Mouse (Mus musculus): ENCODE results near the gene Tldc1. TPM values are rescaled to one million over a fixed set of nuclear protein-coding genes. Genes with fewer than 3 reads are reported as not detected.

Gene Tldc1
- polyA plus RNA-seq, 1 experiment from 2014 or later: 12.6 TPM

DNA sequence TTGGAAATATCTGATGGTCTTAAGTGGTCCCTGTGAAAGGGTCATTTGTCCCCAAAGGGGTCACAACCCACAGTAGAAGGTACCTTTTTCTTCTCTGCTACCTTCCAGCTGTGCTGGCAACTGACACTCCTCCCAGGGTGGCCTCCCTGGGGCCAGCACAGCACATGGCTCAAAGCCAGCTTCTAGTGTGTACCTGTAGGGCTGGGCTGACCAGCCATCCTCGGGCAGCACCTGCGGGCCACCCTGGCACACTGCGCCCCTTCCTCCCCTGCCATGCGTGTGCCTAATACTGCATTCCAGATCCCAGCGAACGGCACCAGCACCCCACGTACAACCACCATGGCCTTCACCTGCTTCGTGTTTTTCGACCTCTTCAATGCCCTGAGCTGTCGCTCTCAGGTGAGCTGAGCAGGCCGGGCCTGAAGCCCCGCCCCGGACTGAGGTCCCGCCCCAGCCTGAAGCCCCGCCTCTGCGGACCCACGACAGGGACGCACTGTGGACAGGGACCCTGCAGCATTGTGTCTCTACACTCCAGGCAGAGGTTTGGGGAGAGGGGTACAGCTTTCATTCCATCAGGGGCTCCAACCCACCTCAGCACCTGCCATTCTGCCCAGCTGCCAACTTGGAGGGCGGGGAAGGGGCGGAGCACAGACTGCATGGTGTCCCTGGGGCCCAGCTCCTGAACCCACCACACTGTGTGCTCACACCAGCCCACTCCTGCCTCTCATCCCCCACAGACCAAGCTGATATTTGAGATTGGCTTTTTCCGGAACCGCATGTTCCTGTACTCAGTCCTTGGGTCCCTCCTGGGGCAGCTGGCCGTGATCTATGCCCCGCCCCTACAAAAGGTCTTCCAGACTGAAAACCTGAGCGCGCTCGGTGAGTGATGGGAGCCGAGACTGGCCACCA lies 22.7 kb downstream of the Tldc1 start:
- Histone ChIP-seq H3K27ac (peak overlapping the region; percentile 60; the same call in 1 of the 2 replicates), H3K9me3 (no peaks in the 10 kb centered on the region), H3K4me3 (peak overlapping the region; percentile 41), H3K27me3 (ENCODE audit: insufficient read depth, poor library complexity, severe bottlenecking) (peaks cover 4% of the 10 kb centered on the region), H3K36me3 (0 out of 2 replicates have a peak, but pooled peaks cover under 1% of the 10 kb centered on the region), H3K4me1 (replicated peaks) (peaks cover 32% of the 10 kb centered on the region)
- 17% methylated on average over 28 of the region's 28 CpGs for WGBS
- DNase-seq (ENCODE audit: low spot score): no peak

DNA sequence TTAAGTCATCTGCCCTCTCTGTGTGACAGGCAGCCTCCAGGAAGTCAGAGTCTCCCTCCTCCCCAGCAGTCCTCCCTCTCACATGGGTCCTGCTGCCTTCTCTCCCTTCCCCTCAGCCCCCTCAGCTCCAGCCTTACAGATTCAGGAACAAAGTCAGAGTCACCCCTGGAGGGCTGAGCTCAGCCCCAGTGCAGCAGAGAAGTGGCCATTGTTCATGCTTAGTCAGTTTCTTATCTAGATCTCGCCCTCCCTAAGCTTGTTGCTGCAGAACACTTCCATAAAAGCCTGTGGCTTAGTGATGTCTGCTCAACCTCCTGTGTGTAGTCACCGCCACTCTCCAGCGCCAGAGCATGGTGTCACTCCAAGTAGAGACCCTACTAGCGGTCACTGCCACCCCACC lies 33.6 kb downstream of the Tldc1 start:
- DNase-seq (ENCODE audit: low spot score): no peak
- Histone ChIP-seq H3K9me3 (no peaks in the 10 kb centered on the region), H3K27ac (no peak overlapping the region), H3K4me3 (no peak overlapping the region), H3K4me1 (replicated peaks) (0 out of 2 replicates have a peak, but pooled peaks cover 10% of the 10 kb centered on the region), H3K27me3 (ENCODE audit: insufficient read depth, poor library complexity, severe bottlenecking) (0 out of 2 replicates have a peak, but pooled peaks cover 2% of the 10 kb centered on the region), H3K36me3 (no peaks in the 10 kb centered on the region)
- 83% methylated on average over 4 of the region's 4 CpGs for WGBS

DNA sequence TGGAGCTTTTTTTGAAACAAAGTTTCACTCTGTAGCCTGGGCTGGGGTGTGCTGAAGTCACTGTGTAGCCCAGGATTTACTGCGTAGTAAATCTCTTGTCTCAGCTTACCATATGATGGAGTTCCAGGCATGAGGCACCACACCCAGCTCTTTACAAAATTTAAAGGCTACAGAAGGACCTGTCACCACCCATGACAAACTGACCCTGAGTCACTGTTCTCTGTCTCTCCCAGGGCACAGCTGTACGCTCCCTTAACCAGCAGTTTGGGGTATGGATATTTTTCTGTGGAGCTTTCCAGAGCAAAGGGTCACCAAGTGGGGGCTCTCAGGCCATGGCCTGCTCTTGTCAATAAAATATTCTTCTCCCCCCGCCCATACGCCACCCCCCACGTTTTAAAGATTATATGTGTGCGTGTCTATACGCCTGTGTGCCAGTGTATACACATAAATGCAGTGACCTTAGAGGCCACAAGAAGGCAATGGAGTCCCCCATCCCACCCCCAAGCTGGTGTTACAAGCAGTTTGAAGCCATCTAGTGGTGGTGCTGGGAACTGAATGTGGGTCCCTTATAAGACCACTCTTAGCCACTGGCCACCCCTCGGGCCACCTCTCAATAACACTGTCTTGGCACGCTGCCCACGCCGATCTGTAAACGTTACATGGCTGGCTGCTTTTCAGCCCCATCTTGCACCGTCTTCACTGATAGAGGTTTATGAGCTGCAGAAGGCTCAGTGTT lies 34.8 kb downstream of the Tldc1 start:
- 61% methylated on average over 13 of the region's 13 CpGs for WGBS
- Histone ChIP-seq H3K4me3 (no peak overlapping the region), H3K27me3 (ENCODE audit: insufficient read depth, poor library complexity, severe bottlenecking) (peaks cover 2% of the 10 kb centered on the region; the same call in 1 of the 2 replicates), H3K4me1 (replicated peaks) (0 out of 2 replicates have a peak, but pooled peaks cover 10% of the 10 kb centered on the region), H3K36me3 (no peaks in the 10 kb centered on the region), H3K9me3 (no peaks in the 10 kb centered on the region), H3K27ac (no peak overlapping the region)
- DNase-seq (ENCODE audit: low spot score): peak; percentile 67

DNA sequence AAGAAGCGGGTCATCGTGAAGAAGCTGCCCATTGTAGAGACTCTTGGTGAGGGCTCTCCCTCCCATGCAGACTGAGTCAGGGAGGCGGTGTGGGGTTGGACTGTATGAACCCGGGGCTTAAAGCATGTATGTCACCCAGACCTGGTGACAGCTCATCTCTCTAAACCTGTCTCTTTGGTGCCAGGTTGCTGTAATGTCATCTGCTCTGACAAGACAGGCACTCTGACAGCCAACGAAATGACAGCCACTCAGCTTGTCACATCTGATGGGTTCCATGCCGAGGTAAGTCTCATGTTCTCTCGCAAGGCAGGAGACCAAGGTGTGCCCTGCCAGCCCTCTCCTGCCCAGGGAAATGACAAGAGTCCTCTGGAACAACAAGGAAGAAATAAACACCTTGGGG lies 35.8 kb downstream of the Tldc1 start:
- peaks cover 2% of the 10 kb centered on the region; the same call in 1 of the 2 replicates for H3K27me3 ChIP-seq (ENCODE audit: insufficient read depth, poor library complexity, severe bottlenecking)
- H3K4me1 ChIP-seq (replicated peaks): 0 out of 2 replicates have a peak, but pooled peaks cover 10% of the 10 kb centered on the region
- H3K4me3 ChIP-seq: no peak overlapping the region
- DNase-seq (ENCODE audit: low spot score): no peak
- H3K36me3 ChIP-seq: no peaks in the 10 kb centered on the region
- H3K9me3 ChIP-seq: no peaks in the 10 kb centered on the region
- no peak overlapping the region for H3K27ac ChIP-seq
- WGBS: 85% methylated on average over 7 of the region's 7 CpGs

DNA sequence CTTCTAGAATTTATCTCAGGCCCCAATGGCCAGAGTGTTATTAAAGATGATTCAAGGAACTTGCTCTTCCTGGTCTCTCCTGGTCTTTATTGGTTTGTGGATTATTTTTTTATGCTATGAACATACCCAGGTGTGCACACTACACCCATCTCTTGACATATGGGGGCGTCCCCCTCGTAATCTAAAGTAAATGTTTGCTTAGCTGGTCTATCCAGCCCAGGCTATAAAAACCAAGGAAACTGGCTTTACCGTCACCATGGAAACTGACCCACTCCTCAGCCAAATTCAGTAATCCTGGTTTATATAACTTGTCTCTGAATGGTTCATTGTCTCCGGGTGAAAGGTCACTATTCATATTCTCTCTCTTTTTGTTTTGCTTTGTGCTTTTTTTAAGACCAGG lies 37.6 kb downstream of the Tldc1 start:
- DNase-seq (ENCODE audit: low spot score): no peak
- Histone ChIP-seq H3K27ac (no peak overlapping the region), H3K36me3 (no peaks in the 10 kb centered on the region), H3K4me3 (no peak overlapping the region), H3K9me3 (no peaks in the 10 kb centered on the region), H3K4me1 (replicated peaks) (0 out of 2 replicates have a peak, but pooled peaks cover 10% of the 10 kb centered on the region), H3K27me3 (ENCODE audit: insufficient read depth, poor library complexity, severe bottlenecking) (peaks cover 2% of the 10 kb centered on the region; the same call in 1 of the 2 replicates)
- WGBS: 82% methylated on average over 4 of the region's 4 CpGs

DNA sequence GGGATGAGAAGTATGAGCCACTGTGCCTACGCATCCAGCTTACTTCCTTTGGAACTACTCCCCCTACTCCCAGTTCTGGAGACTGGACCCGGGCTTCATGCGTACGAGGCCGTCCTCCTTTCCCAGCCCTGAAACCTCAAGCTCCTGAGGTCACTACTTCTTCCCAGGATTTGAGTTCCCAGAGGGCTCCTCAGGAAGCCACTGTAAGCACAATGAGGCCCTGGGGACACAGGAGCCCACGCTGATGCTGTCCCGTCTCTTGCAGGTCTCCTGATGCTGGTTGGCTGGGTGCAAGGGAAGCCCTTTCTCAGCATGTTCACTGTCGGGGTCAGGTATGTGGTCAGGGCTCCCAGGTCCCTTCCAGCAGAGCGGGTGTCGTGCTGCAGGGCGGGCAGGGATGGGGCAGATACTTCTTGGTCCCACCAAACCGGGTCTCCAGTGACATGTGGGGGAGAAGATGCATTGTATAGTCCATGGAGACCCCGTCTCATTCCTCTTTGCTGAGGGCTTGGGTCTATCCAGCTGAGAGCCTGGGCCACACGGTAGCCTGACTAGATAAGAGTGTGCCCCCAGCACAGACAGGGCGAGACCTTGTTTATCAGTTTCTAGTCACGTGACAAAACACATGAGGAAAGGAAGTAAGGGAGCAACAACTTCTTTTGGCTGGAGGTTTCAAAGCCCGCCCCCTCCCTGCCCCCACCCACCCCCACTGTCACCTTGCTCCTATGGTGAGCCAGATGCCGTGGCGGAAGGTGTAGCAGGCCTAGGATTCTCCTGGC lies 39.9 kb downstream of the Tldc1 start:
- 79% methylated on average over 19 of the region's 19 CpGs for WGBS
- peaks cover 12% of the 10 kb centered on the region for H3K4me1 ChIP-seq (replicated peaks)
- H3K27me3 ChIP-seq (ENCODE audit: insufficient read depth, poor library complexity, severe bottlenecking): peaks cover 2% of the 10 kb centered on the region; the same call in 1 of the 2 replicates
- no peak for DNase-seq (ENCODE audit: low spot score)
- H3K4me3 ChIP-seq: no peak overlapping the region
- no peaks in the 10 kb centered on the region for H3K9me3 ChIP-seq
- no peaks in the 10 kb centered on the region for H3K36me3 ChIP-seq
- peak overlapping the region; percentile 12; the same call in 1 of the 2 replicates for H3K27ac ChIP-seq

DNA sequence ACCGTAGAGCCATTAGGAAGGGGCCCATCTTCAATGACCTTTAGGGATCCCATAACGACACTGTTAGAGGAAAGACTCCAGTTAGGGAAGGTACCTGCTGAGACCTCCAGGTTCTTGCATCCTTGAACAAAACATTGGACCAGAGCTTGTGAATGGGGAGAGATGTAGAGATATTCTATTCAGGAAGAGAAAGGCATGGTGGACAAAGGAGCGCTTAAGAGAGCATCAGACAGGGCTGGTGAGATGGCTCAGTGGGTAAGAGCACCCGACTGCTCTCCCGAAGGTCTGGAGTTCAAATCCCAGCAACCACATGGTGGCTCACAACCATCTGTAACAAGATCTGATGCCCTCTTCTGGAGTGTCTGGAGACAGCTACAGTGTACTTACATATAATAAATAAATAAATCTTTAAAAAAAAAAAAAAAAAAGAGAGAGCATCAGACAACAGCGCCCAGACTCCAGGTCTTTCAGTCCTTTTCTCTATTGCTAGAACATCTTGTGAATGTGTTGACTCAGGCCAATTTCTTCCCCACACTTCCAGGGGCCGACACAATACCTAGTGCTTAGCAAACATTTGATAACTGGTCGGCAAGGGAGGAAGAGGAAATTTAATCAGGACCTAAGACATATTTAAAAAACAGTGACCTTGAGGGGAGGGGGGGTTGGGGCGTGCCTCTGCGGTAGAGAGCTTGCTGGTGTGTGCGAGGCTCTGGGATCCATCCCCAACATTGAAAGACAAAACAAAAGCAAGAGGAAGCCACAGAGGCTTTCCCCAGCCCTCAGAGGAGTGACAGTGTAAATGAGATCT lies 40.9 kb downstream of the Tldc1 start:
- WGBS: 86% methylated on average over 11 of the region's 11 CpGs
- H3K4me1 ChIP-seq (replicated peaks): peaks cover 15% of the 10 kb centered on the region
- peaks cover 2% of the 10 kb centered on the region; the same call in 1 of the 2 replicates for H3K27me3 ChIP-seq (ENCODE audit: insufficient read depth, poor library complexity, severe bottlenecking)
- no peak overlapping the region for H3K27ac ChIP-seq
- H3K36me3 ChIP-seq: no peaks in the 10 kb centered on the region
- no peaks in the 10 kb centered on the region for H3K9me3 ChIP-seq
- no peak for DNase-seq (ENCODE audit: low spot score)
- no peak overlapping the region for H3K4me3 ChIP-seq

DNA sequence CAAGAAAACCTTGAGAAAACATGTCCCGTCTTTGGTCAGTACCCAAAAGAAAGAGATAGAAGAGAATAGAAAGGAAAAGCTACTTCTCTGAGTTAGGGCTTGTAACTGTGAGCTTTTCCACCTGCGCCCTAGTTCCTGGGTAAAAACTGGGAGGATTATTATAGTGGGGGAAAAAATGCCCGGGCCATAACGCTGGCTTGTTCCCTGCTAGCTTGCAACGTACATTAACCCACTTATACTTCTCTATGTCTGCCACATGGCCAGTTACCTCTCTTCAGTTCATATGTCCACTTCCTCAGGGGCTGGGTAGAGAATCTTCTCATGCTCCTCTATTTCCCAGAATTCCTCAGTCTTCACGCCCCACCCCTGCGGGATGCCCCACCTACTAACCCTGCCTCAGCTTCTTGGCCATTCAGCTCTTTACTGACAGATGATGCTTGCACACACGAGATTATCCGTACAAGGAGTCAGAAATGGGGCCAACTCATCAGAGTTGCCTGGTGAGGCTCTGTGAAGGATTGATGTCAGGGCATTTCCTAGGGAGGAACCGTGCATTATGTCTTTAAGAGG lies 41.8 kb downstream of the Tldc1 start:
- H3K4me3 ChIP-seq: no peak overlapping the region
- H3K9me3 ChIP-seq: no peaks in the 10 kb centered on the region
- H3K27ac ChIP-seq: no peak overlapping the region
- no peak for DNase-seq (ENCODE audit: low spot score)
- 91% methylated on average over 10 of the region's 10 CpGs for WGBS
- no peaks in the 10 kb centered on the region; the same call in 1 of the 2 replicates for H3K27me3 ChIP-seq (ENCODE audit: insufficient read depth, poor library complexity, severe bottlenecking)
- no peaks in the 10 kb centered on the region for H3K36me3 ChIP-seq
- H3K4me1 ChIP-seq (replicated peaks): peaks cover 15% of the 10 kb centered on the region

DNA sequence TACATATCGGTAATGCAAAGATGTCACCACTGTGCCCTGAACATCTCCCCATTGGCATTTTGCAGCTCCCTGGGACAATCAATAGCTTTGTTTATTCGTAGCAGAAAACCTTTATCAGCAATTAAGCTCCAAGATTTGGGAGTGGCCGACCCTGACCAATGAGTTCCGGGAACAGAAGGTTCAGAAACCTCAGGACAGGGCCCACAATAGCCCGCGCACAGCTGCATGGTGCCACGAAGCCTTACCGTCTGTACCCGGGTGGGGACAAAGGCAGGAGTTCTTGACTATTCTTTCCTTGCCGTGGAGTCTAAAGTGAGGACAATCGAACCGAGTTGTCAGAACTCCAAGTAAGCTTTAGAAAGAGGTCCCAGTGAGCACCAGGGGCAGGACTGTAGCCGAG lies 46.1 kb downstream of the Tldc1 start:
- Histone ChIP-seq H3K27ac (no peak overlapping the region), H3K27me3 (ENCODE audit: insufficient read depth, poor library complexity, severe bottlenecking) (no peaks in the 10 kb centered on the region), H3K4me1 (replicated peaks) (peaks cover 20% of the 10 kb centered on the region), H3K9me3 (no peaks in the 10 kb centered on the region), H3K36me3 (no peaks in the 10 kb centered on the region), H3K4me3 (no peak overlapping the region)
- DNase-seq (ENCODE audit: low spot score): no peak
- 85% methylated on average over 13 of the region's 13 CpGs for WGBS

DNA sequence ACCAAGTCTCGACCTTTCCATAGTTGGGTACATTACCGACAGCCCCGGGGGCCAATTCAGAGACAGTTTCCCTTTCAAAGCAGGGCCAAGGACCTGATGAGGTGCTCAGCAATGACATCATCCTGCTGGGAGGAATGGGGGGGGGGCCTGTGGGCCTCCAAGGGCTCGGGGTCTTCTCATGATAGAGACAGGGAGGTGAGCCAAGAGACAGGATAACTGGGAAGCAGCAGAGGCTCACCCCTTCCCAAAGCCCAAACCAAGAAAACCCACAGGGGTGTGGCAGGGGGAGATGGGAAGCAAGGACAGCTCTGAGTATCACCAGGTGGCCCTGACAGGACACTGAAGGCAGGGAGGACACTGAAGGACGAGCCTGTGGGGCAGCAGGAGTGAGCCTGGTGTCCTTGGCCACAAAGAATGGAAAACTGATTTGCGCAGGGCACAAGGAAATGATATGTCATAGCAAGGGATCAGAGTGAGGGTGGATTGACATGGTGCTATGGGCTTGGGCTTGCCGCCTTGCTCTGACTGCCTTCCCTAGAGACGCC lies 49.8 kb downstream of the Tldc1 start:
- WGBS: 88% methylated on average over 8 of the region's 8 CpGs
- no peak for DNase-seq (ENCODE audit: low spot score)

DNA sequence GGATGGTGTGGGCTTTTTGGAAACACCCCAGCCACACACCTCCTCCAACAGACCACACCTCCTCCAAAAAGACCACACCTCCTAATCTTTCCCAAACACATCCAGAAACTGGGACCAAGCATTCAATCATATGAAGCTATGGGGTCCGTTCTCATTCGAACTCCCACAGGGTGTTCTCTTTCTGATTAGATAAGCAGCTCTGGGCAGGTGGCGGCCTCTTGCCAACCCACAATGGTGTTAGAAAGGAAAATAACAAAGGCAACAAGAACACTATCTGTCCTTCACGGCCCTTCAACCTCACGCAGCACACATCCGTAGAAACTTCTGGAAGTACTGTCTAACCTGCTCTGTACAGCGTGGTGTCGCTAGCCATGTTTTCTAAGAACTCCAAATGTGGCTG lies 51.1 kb downstream of the Tldc1 start:
- Histone ChIP-seq H3K27ac (no peak overlapping the region), H3K9me3 (no peaks in the 10 kb centered on the region), H3K4me3 (no peak overlapping the region), H3K4me1 (replicated peaks) (peaks cover 15% of the 10 kb centered on the region; the same call in 1 of the 2 replicates), H3K36me3 (no peaks in the 10 kb centered on the region), H3K27me3 (ENCODE audit: insufficient read depth, poor library complexity, severe bottlenecking) (no peaks in the 10 kb centered on the region)
- WGBS: 93% methylated on average over 8 of the region's 8 CpGs
- DNase-seq (ENCODE audit: low spot score): no peak

More for the DNA sequence above, 49.8 kb downstream of the Tldc1 start:
- H3K4me1 ChIP-seq (replicated peaks): peaks cover 18% of the 10 kb centered on the region; the same call in 1 of the 2 replicates
- no peaks in the 10 kb centered on the region for H3K36me3 ChIP-seq
- H3K27ac ChIP-seq: no peak overlapping the region; the same call in 1 of the 2 replicates
- H3K4me3 ChIP-seq: no peak overlapping the region
- no peaks in the 10 kb centered on the region for H3K27me3 ChIP-seq (ENCODE audit: insufficient read depth, poor library complexity, severe bottlenecking)
- H3K9me3 ChIP-seq: no peaks in the 10 kb centered on the region

Data from hindbrain, embryonic 10.5 days (tissue).